8 mouse cellular contexts compared by ENCODE assay signal in the genomic region with DNA sequence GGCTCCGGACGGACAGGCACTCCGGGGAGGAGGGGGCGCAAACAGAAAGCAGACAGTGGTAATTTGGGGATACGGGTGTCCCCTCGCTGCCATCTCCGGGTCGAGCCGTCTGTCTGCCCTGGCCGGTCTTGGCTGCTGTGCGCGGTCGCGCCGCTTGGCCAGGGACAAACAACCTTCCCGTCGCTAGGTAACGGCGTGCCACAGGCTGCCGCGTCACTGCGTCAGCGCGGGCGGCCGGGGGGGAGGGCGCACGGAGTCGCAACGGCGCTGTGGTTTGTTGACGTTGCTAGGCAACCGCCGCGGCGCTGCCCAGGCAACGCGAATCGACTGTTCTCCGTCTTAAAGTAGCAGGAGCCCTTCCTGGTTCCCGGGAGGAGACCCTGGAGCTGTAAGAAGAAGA. TPM values are rescaled to one million over a fixed set of nuclear protein-coding genes. Genes with fewer than 3 reads are reported as not detected.
DNase-seq lines count a peak whose midpoint lies in the region; ATAC-seq and TF ChIP-seq lines count a peak whose summit lies in the region.

No protein-coding gene starts in this region.

- peaks cover 0 to 4% of the 10 kb centered on the region in 2 experiments; a peak in 1 of 4 replicates for H3K4me1 ChIP-seq in ES-E14 (ENCODE audit: control insufficient read depth in 2 of 2, insufficient read depth in 2 of 2, low read length in 2 of 2, poor library complexity in 1 of 2)
- H3K4me1 ChIP-seq in forebrain, embryonic 14.5 days (ENCODE audit: control insufficient read depth, insufficient read depth, low read length) = peaks cover 8% of the 10 kb centered on the region
- peaks cover 9% of the 10 kb centered on the region; the same call in 1 of the 2 replicates for H3K4me1 ChIP-seq in neural tube, embryonic 14.5 days (ENCODE audit: control insufficient read depth, insufficient read depth, low read length)
- H3K4me1 ChIP-seq in testis, adult 2 months (ENCODE audit: control insufficient read depth, insufficient read depth, low read length) = peaks cover 5% of the 10 kb centered on the region

- peak overlapping the region; percentile 59 to 68 for H3K4me3 ChIP-seq in ES-E14 (ENCODE audit: insufficient read depth in 1 of 2, low read depth in 1 of 2, low read length in 2 of 2, poor library complexity in 1 of 2, severe bottlenecking in 1 of 2)
- peak overlapping the region; percentile 38 for H3K4me3 ChIP-seq in forebrain, embryonic 14.5 days (ENCODE audit: low read depth, low read length)
- peak overlapping the region; percentile 34 for H3K4me3 ChIP-seq in neural tube, embryonic 14.5 days (ENCODE audit: low read depth, low read length)
- peak overlapping the region; percentile 86 for H3K4me3 ChIP-seq in testis, adult 2 months (ENCODE audit: control insufficient read depth, low read depth, low read length)

- H3K4me2 ChIP-seq in forebrain, embryonic 14.5 days (ENCODE audit: low read length) = peak overlapping the region; percentile 67
- peak overlapping the region; percentile 85 for H3K4me2 ChIP-seq in neural tube, embryonic 14.5 days (ENCODE audit: low read depth, low read length)

- TF ChIP-seq POLR2A in testis, adult 2 months (IDR thresholded peaks at IDR 0.05; ENCODE audit: control insufficient read depth, low read depth, low read length) = peak; percentile 68; the same call in 1 of the 2 replicates

- DNase-seq in ES-E14 (ENCODE audit: low read depth, low spot score) = peak; percentile 86
- DNase-seq in cerebellum, adult 11 months = peak; percentile 90
- peak; percentile 98 for DNase-seq in forebrain, embryonic 14.5 days (ENCODE audit: low spot score)
- DNase-seq in heart, postnatal 14 days = peak; percentile 98 to 99
- DNase-seq in large intestine, adult 2 months (ENCODE audit: low read depth, low spot score) = peak; percentile 92
- DNase-seq in lung, adult 18-20 months = peak; percentile 96 to 98

- H3K36me3 ChIP-seq in ES-E14 (ENCODE audit: control insufficient read depth, insufficient read depth, low read length, poor library complexity, severe bottlenecking) = no peaks in the 10 kb centered on the region
- no peaks in the 10 kb centered on the region for H3K36me3 ChIP-seq in forebrain, embryonic 14.5 days (ENCODE audit: control insufficient read depth, insufficient read depth, low read length)
- no peaks in the 10 kb centered on the region for H3K36me3 ChIP-seq in neural tube, embryonic 14.5 days (ENCODE audit: control insufficient read depth, insufficient read depth, low read length)
- no peaks in the 10 kb centered on the region for H3K36me3 ChIP-seq in testis, adult 2 months (ENCODE audit: control insufficient read depth, insufficient read depth, low read length)

- TF ChIP-seq CTCF in testis, adult 2 months (IDR thresholded peaks at IDR 0.05; ENCODE audit: control insufficient read depth, insufficient read depth, insufficient replicate concordance, low read depth, low read length) = no peak

- WGBS in forebrain, embryonic 14.5 days = under 1% methylated on average over 40 of the region's 41 CpGs
- WGBS in large intestine, adult 2 months = under 1% methylated on average over 41 of the region's 41 CpGs
- under 1% methylated on average over 41 of the region's 41 CpGs for WGBS in neural tube, embryonic 14.5 days

- intact Hi-C loops in heart, postnatal 14 days (cut with DNase I) = no loop called here

- ATAC-seq in forebrain, embryonic 14.5 days = peak; percentile 98
- ATAC-seq in neural tube, embryonic 14.5 days (ENCODE audit: low read depth) = peak; percentile 96

- in situ Hi-C loops in ES-E14 (cut with MboI; ENCODE audit: low sequenced_read_pairs in 2 of 2, unreplicated experiment in 2 of 2) = no loop called here

- H3K27me3 ChIP-seq in forebrain, embryonic 14.5 days (replicated peaks; ENCODE audit: control insufficient read depth, insufficient read depth, low read length) = no peaks in the 10 kb centered on the region
- H3K27me3 ChIP-seq in neural tube, embryonic 14.5 days (ENCODE audit: control insufficient read depth, insufficient read depth, low read length) = no peaks in the 10 kb centered on the region
- no peaks in the 10 kb centered on the region for H3K27me3 ChIP-seq in testis, adult 2 months (ENCODE audit: control insufficient read depth, insufficient read depth, low read length)

- H3K9me3 ChIP-seq in ES-E14 (ENCODE audit: control insufficient read depth, insufficient read depth, low read depth, low read length) = no peaks in the 10 kb centered on the region
- H3K9me3 ChIP-seq in forebrain, embryonic 14.5 days (replicated peaks; ENCODE audit: control insufficient read depth, low read length) = no peaks in the 10 kb centered on the region
- H3K9me3 ChIP-seq in neural tube, embryonic 14.5 days (ENCODE audit: control insufficient read depth, low read length) = no peaks in the 10 kb centered on the region

- peak overlapping the region; percentile 73; the same call in 1 of the 2 replicates for H3K9ac ChIP-seq in ES-E14 (ENCODE audit: insufficient read depth, low read depth, low read length, poor library complexity, severe bottlenecking)
- peak overlapping the region; percentile 56 for H3K9ac ChIP-seq in forebrain, embryonic 14.5 days (ENCODE audit: low read length)
- H3K9ac ChIP-seq in neural tube, embryonic 14.5 days (replicated peaks; ENCODE audit: low read depth, low read length) = peak overlapping the region; percentile 42; the same call in 1 of the 2 replicates

- peak overlapping the region; percentile 32; the same call in 1 of the 2 replicates for H3K27ac ChIP-seq in ES-E14 (ENCODE audit: insufficient read depth, low read depth, low read length, poor library complexity, severe bottlenecking)
- no peak overlapping the region for H3K27ac ChIP-seq in forebrain, embryonic 14.5 days (ENCODE audit: low read depth, low read length)
- H3K27ac ChIP-seq in neural tube, embryonic 14.5 days (ENCODE audit: low read depth, low read length) = no peak overlapping the region
- H3K27ac ChIP-seq in testis, adult 2 months (ENCODE audit: control insufficient read depth, insufficient read depth, low read depth, low read length) = peak overlapping the region; percentile 2

TF ChIP-seq in ES-E14, 5 proteins besides CTCF, POLR2A, EP300 and RAD21:
- TF ChIP-seq CHD2 (IDR thresholded peaks at IDR 0.05; ENCODE audit: low read depth, low read length) (no peak), ZC3H11A (IDR thresholded peaks at IDR 0.05; ENCODE audit: borderline replicate concordance, low read depth, low read length) (no peak), ZNF384 (IDR thresholded peaks at IDR 0.05; ENCODE audit: low read depth, low read length) (no peak), MAFK (IDR thresholded peaks at IDR 0.05; ENCODE audit: insufficient read depth, low read depth, low read length) (no peak), HCFC1 (IDR thresholded peaks at IDR 0.05; ENCODE audit: borderline replicate concordance, insufficient read depth, low read length) (no peak)

RNA-seq across cellular contexts. Expression of a gene that starts 10.1 kb away (rescaled TPM):
- total RNA-seq in ES-E14 (2012; rRNA removed) = 5.8 and 6.3 TPM in 2 replicates
- 0.17 TPM in 1 of 2 replicates, not detected in the other for polyA plus RNA-seq in forebrain, embryonic 14.5 days (2014; fragmentation: Nextera tagmentation; extraction: Ambion mirVana)
- 1 to 10 TPM in 1 of 2 experiments, under 1 TPM in 1; 0.60 to 1.2 TPM for total RNA-seq in heart, postnatal 14 days (2021)
- polyA plus RNA-seq in large intestine, adult 2 months (2012; rRNA removed) = 1.4 and 6.2 TPM in 2 replicates
- polyA plus RNA-seq in neural tube, embryonic 14.5 days (2014; fragmentation: Nextera tagmentation; extraction: Ambion mirVana) = not detected in 2 replicates
- polyA plus RNA-seq in testis, adult 2 months (2012; rRNA removed) = 3.9 and 4.1 TPM in 2 replicates

RNA-seq across cellular contexts. Expression of a gene that starts 24.7 kb away (rescaled TPM):
- 48.0 and 53.2 TPM in 2 replicates for total RNA-seq in ES-E14 (2012; rRNA removed)
- polyA plus RNA-seq in forebrain, embryonic 14.5 days (2014; fragmentation: Nextera tagmentation; extraction: Ambion mirVana) = 99.5 and 101 TPM in 2 replicates
- 10 to 100 TPM; 41.1 to 48.0 TPM for total RNA-seq in heart, postnatal 14 days (2021)
- 26.9 and 31.2 TPM in 2 replicates for polyA plus RNA-seq in large intestine, adult 2 months (2012; rRNA removed)
- 90.4 and 98.9 TPM in 2 replicates for polyA plus RNA-seq in neural tube, embryonic 14.5 days (2014; fragmentation: Nextera tagmentation; extraction: Ambion mirVana)
- 50.1 and 66.6 TPM in 2 replicates for polyA plus RNA-seq in testis, adult 2 months (2012; rRNA removed)

RNA-seq across cellular contexts. Expression of a gene that starts 37.5 kb away (rescaled TPM):
- total RNA-seq in ES-E14 (2012; rRNA removed) = 9.9 and 10.8 TPM in 2 replicates
- polyA plus RNA-seq in forebrain, embryonic 14.5 days (2014; fragmentation: Nextera tagmentation; extraction: Ambion mirVana) = 102 and 109 TPM in 2 replicates
- 100 to 1,000 TPM; 106 to 122 TPM for total RNA-seq in heart, postnatal 14 days (2021)
- polyA plus RNA-seq in large intestine, adult 2 months (2012; rRNA removed) = 12.7 and 18.9 TPM in 2 replicates
- polyA plus RNA-seq in neural tube, embryonic 14.5 days (2014; fragmentation: Nextera tagmentation; extraction: Ambion mirVana) = 115 and 118 TPM in 2 replicates
- 15.6 and 17.4 TPM in 2 replicates for polyA plus RNA-seq in testis, adult 2 months (2012; rRNA removed)

RNA-seq across cellular contexts. Expression of a gene that starts 39.4 kb away (rescaled TPM):
- total RNA-seq in ES-E14 (2012; rRNA removed) = 18.3 and 26.7 TPM in 2 replicates
- polyA plus RNA-seq in forebrain, embryonic 14.5 days (2014; fragmentation: Nextera tagmentation; extraction: Ambion mirVana) = 18.4 and 20.0 TPM in 2 replicates
- total RNA-seq in heart, postnatal 14 days (2021) = 1 to 10 TPM; 6.5 to 9.4 TPM
- polyA plus RNA-seq in large intestine, adult 2 months (2012; rRNA removed) = 3.2 and 4.1 TPM in 2 replicates
- 19.1 and 21.5 TPM in 2 replicates for polyA plus RNA-seq in neural tube, embryonic 14.5 days (2014; fragmentation: Nextera tagmentation; extraction: Ambion mirVana)
- 2.8 and 3.2 TPM in 2 replicates for polyA plus RNA-seq in testis, adult 2 months (2012; rRNA removed)

RNA-seq across cellular contexts. Expression of a gene that starts 39.6 kb away (rescaled TPM):
- total RNA-seq in ES-E14 (2012; rRNA removed) = 5.3 and 7.4 TPM in 2 replicates
- 1.1 and 1.3 TPM in 2 replicates for polyA plus RNA-seq in forebrain, embryonic 14.5 days (2014; fragmentation: Nextera tagmentation; extraction: Ambion mirVana)
- 10 to 100 TPM; 25.0 to 28.4 TPM for total RNA-seq in heart, postnatal 14 days (2021)
- polyA plus RNA-seq in large intestine, adult 2 months (2012; rRNA removed) = 4.8 and 5.7 TPM in 2 replicates
- 1.4 and 1.7 TPM in 2 replicates for polyA plus RNA-seq in neural tube, embryonic 14.5 days (2014; fragmentation: Nextera tagmentation; extraction: Ambion mirVana)
- polyA plus RNA-seq in testis, adult 2 months (2012; rRNA removed) = 49.5 and 71.4 TPM in 2 replicates

Comparison
In these comparisons a context has a peak if more than half of its experiments do, and no peak if none do; other contexts are left out.
1. H3K27ac ChIP-seq: peak in ES-E14 (single experiment) and testis, adult 2 months (single experiment); none in forebrain, embryonic 14.5 days (single experiment) and neural tube, embryonic 14.5 days (single experiment).
2. H3K4me3 ChIP-seq: peak in every context shown above with its lines; median percentile 86 in testis, adult 2 months; 64 in ES-E14; 38 in forebrain, embryonic 14.5 days; 34 in neural tube, embryonic 14.5 days.
3. Peak in every context shown above with its lines, with median percentiles within 50 percentile points of each other: DNase-seq and H3K9ac ChIP-seq.